Mouse (Mus musculus): ENCODE measurements at regions not wholly inside any gene's neighbourhood (a gene's known extent, or its start where the extent isn't known, plus 50 kb on each side); places are given as distances from the start of the nearest gene placed in this dataset.

DNA sequence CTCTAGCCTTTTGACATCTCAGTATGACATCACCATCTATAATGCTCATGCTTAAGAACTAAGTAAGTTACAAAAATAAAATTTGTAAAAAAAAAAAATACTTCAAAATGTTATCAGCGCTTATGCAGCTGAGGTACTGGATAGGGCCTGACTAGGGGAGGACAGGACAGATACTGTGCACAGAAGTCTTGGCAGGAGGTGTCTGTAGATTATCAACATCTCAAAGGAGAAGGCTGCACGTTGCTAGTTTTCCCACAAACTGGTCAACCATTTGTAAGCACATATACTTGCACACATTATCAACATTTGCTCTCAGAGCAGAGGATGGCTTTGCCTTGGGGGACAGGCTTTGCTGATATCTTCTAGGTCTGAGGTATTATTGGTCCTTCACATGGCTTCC, 294.5 kb upstream of the Camk1g start:
- no peaks in the 10 kb centered on the region for H3K79me2 ChIP-seq (ENCODE audit: control insufficient read depth, insufficient read depth)
- no peaks in the 10 kb centered on the region for H3K36me3 ChIP-seq (ENCODE audit: control insufficient read depth, insufficient read depth)
- H3K27me3 ChIP-seq (ENCODE audit: control insufficient read depth, insufficient read depth, insufficient read length): no peaks in the 10 kb centered on the region
- no peak overlapping the region for H3K4me3 ChIP-seq
- H3K4me2 ChIP-seq (ENCODE audit: low read depth): no peak overlapping the region
- H3ac ChIP-seq (ENCODE audit: control insufficient read depth, insufficient read length): no peak overlapping the region
- no peak for TF ChIP-seq POLR2AphosphoS2 (IDR thresholded peaks at IDR 0.05; ENCODE audit: insufficient read length, low read depth)
- TF ChIP-seq MYOG (IDR thresholded peaks at IDR 0.05; ENCODE audit: control insufficient read depth in 1 of 3, insufficient read depth in 1 of 3, insufficient read length in 2 of 3, low read depth in 2 of 3): no peak
- no peak for TF ChIP-seq MYOD1 (IDR thresholded peaks at IDR 0.05; ENCODE audit: control insufficient read depth in 1 of 3, insufficient read length in 2 of 3, low read depth in 2 of 3)
- no peak for TF ChIP-seq MAX (IDR thresholded peaks at IDR 0.05; ENCODE audit: low read depth)
- no peak for TF ChIP-seq TCF3 (IDR thresholded peaks at IDR 0.05; ENCODE audit: insufficient read length, low read depth)
- no peak for TF ChIP-seq SRF (IDR thresholded peaks at IDR 0.05; ENCODE audit: control insufficient read depth, insufficient read length, low read depth)
- TF ChIP-seq POLR2A (IDR thresholded peaks at IDR 0.05; ENCODE audit: insufficient read length, low read depth): no peak
- no peak for TF ChIP-seq REST (IDR thresholded peaks at IDR 0.05; ENCODE audit: insufficient read depth, insufficient read length)
- no peak for TF ChIP-seq TCF12 (IDR thresholded peaks at IDR 0.05; ENCODE audit: insufficient read depth, poor library complexity, severe bottlenecking)
- no peak for TF ChIP-seq CEBPB (IDR thresholded peaks at IDR 0.05; ENCODE audit: insufficient read depth, poor library complexity, severe bottlenecking)
- TF ChIP-seq USF1 (IDR thresholded peaks at IDR 0.05; ENCODE audit: low read depth): no peak

DNA sequence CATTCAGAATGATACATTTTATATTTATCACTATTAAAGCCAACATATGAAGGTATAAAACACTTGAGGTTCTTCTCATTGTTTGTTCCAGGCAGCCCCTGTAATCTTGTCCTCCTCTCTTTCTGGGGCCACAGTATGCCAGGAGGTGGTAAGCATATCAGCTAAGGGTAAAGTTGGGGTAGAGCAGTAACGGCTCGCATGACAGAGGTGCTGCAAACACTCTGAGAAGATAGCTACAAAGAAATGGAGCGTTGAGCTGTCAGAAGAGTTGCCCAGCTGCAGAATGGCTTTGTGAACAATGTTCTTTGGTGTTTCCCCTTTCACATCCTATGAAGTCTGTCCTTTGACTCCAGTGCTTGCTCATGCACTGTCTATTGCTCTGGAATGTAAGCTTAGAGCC, 293.5 kb upstream of the Camk1g start:
- H3ac ChIP-seq (ENCODE audit: control insufficient read depth, insufficient read length): no peak overlapping the region
- no peaks in the 10 kb centered on the region for H3K27me3 ChIP-seq (ENCODE audit: control insufficient read depth, insufficient read depth, insufficient read length)
- TF ChIP-seq REST (IDR thresholded peaks at IDR 0.05; ENCODE audit: insufficient read depth, insufficient read length): no peak
- no peak for TF ChIP-seq TCF3 (IDR thresholded peaks at IDR 0.05; ENCODE audit: insufficient read length, low read depth)
- no peak for TF ChIP-seq MYOD1 (IDR thresholded peaks at IDR 0.05; ENCODE audit: control insufficient read depth in 1 of 3, insufficient read length in 2 of 3, low read depth in 2 of 3)
- no peak for TF ChIP-seq POLR2A (IDR thresholded peaks at IDR 0.05; ENCODE audit: insufficient read length, low read depth)
- H3K36me3 ChIP-seq (ENCODE audit: control insufficient read depth, insufficient read depth): no peaks in the 10 kb centered on the region
- no peak overlapping the region for H3K4me2 ChIP-seq (ENCODE audit: low read depth)
- no peak overlapping the region for H3K4me3 ChIP-seq
- no peaks in the 10 kb centered on the region for H3K79me2 ChIP-seq (ENCODE audit: control insufficient read depth, insufficient read depth)

DNA sequence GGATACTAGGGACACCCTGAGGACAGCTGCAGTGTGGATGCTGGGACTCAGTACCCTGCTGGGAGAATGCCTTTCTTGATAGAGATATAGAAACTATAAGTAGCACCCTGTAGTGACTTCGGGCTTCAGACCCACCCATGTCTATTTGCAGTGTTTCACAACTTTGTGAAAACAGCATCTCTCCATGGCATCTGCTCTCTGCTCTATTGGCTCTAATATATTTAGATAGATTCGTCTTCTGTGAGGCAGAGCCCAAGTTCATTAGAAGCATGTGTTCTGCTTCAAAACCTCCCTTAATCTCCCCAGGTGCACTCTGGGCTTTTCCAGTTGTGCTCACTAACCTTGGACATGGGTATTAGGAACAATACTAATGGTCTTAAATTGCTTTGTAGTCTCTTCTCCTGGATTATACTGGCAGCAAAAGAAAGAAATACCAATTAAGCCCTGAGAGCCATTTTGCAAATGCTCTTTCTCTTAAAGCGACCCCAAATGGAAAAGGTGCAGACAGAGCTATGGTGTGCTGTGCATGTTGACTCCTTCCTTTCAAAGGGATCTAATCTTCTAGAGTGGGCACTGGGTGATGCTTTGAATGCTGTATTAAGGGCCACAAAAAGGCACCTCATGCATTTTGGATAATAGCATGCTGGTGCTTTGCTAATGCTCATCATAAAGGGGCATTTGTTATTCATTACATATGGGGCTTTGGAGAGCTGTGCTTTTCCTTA, 292.2 kb upstream of the Camk1g start:
- Histone ChIP-seq H3K4me2 (ENCODE audit: low read depth) (no peak overlapping the region), H3K27me3 (ENCODE audit: control insufficient read depth, insufficient read depth, insufficient read length) (no peaks in the 10 kb centered on the region), H3ac (ENCODE audit: control insufficient read depth, insufficient read length) (no peak overlapping the region), H3K79me2 (ENCODE audit: control insufficient read depth, insufficient read depth) (no peaks in the 10 kb centered on the region), H3K36me3 (ENCODE audit: control insufficient read depth, insufficient read depth) (no peaks in the 10 kb centered on the region), H3K4me3 (no peak overlapping the region)
- TF ChIP-seq MYOG (IDR thresholded peaks at IDR 0.05; ENCODE audit: control insufficient read depth in 1 of 3, insufficient read depth in 1 of 3, insufficient read length in 2 of 3, low read depth in 2 of 3) (no peak), TCF3 (IDR thresholded peaks at IDR 0.05; ENCODE audit: insufficient read length, low read depth) (no peak), SRF (IDR thresholded peaks at IDR 0.05; ENCODE audit: control insufficient read depth, insufficient read length, low read depth) (no peak), REST (IDR thresholded peaks at IDR 0.05; ENCODE audit: insufficient read depth, insufficient read length) (no peak), E2F4 (IDR thresholded peaks at IDR 0.05; ENCODE audit: insufficient read depth) (no peak), MYOD1 (IDR thresholded peaks at IDR 0.05; ENCODE audit: control insufficient read depth in 1 of 3, insufficient read length in 2 of 3, low read depth in 2 of 3) (no peak), POLR2AphosphoS2 (IDR thresholded peaks at IDR 0.05; ENCODE audit: insufficient read length, low read depth) (no peak), CEBPB (IDR thresholded peaks at IDR 0.05; ENCODE audit: insufficient read depth, poor library complexity, severe bottlenecking) (no peak), POLR2A (IDR thresholded peaks at IDR 0.05; ENCODE audit: insufficient read length, low read depth) (no peak), USF1 (IDR thresholded peaks at IDR 0.05; ENCODE audit: low read depth) (no peak), MAX (IDR thresholded peaks at IDR 0.05; ENCODE audit: low read depth) (no peak), TCF12 (IDR thresholded peaks at IDR 0.05; ENCODE audit: insufficient read depth, poor library complexity, severe bottlenecking) (no peak)

DNA sequence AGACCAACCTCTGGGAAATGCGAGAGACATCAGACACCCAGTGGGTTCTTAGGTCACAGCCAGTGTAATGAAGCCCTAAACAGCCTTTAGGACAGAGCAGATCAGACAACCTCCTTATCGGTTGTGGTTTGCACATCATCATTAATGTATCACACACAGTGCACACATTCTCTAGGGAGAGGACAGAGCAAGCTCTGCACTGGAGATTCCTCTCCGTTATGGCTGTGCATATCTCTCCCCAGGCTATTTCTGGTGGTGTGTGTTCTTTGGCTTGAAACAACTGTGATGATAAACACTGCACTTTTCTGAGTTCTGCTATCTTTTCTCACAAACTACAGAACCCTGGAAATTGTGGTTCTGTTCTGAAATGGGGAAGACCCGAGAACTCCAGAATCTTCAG, 291.3 kb upstream of the Camk1g start:
- Histone ChIP-seq H3K36me3 (ENCODE audit: control insufficient read depth, insufficient read depth) (no peaks in the 10 kb centered on the region), H3ac (ENCODE audit: control insufficient read depth, insufficient read length) (no peak overlapping the region), H3K27me3 (ENCODE audit: control insufficient read depth, insufficient read depth, insufficient read length) (no peaks in the 10 kb centered on the region), H3K79me2 (ENCODE audit: control insufficient read depth, insufficient read depth) (no peaks in the 10 kb centered on the region), H3K4me2 (ENCODE audit: low read depth) (no peak overlapping the region), H3K4me3 (no peak overlapping the region)
- TF ChIP-seq CEBPB (IDR thresholded peaks at IDR 0.05; ENCODE audit: insufficient read depth, poor library complexity, severe bottlenecking) (no peak), REST (IDR thresholded peaks at IDR 0.05; ENCODE audit: insufficient read depth, insufficient read length) (no peak), MYOG (IDR thresholded peaks at IDR 0.05; ENCODE audit: control insufficient read depth in 1 of 3, insufficient read depth in 1 of 3, insufficient read length in 2 of 3, low read depth in 2 of 3) (no peak), TCF12 (IDR thresholded peaks at IDR 0.05; ENCODE audit: insufficient read depth, poor library complexity, severe bottlenecking) (no peak), POLR2AphosphoS2 (IDR thresholded peaks at IDR 0.05; ENCODE audit: insufficient read length, low read depth) (no peak), E2F4 (IDR thresholded peaks at IDR 0.05; ENCODE audit: insufficient read depth) (no peak), USF1 (IDR thresholded peaks at IDR 0.05; ENCODE audit: low read depth) (no peak), MYOD1 (IDR thresholded peaks at IDR 0.05; ENCODE audit: control insufficient read depth in 1 of 3, insufficient read length in 2 of 3, low read depth in 2 of 3) (no peak)

Measured in myocyte (in vitro differentiated cells).